Mouse (Mus musculus) lung, postnatal 14 days (tissue): Measurements from ENCODE around the gene St3gal3.

Source experiments
- DNase-seq: peaks from one replicate; pipeline ENCODE4 v3.0.0; 2021

The St3gal3 gene

DNA sequence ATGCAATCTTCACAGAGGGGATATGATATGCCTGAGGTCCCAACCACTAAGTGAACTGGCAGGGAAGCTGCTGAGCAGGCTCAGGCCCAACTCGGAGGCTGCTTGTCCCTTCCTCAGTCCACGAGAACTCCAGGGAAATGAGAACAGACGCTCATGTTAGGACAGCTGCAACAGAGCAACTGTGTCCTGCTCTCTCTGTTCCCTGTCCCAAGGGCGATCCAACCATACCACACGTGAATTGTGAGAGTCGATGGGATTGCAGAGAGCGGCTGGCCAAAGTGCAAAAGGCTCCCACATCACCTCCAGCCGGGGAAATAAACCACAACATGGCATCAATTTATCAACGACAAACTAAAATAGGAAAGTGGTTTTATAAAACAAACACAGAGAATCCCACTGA is 90.2 kb downstream of the St3gal3 start:
- no peak for DNase-seq

- DNase-seq, result no peak
These were observed 91.2 kb downstream of the St3gal3 start for GRCm38 (mm10) chr4:118043331-118044002.

DNA sequence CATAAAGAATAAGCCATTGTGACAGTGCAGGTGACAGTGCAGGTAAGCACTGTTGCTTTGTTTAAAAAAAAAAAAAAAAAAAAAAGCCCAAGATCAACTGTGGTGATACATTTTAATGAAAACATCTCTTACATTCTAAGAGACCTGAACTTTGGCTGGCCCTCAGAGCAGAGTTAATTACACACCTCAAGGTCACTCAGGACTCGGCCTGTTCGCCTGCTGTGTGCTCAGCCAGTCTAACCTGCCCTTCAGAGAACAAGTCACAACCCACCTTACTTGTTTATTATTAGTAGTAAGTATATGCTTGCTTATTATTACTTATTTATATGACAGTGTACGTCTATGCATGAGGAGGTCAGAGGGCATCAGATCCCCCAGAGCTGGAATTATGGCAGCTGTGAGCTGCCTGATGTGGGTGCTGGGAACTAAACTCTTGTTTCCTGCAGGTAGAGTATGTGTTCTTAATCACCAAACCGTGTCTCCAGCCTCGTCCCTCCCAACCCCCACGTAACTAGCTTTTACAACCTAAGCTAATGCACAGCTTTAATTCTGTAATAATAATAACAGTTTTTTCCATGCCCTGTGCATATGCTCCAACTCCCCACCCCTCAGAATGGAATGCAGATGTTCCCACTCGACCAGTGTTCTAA is 91.9 kb downstream of the St3gal3 start:
- DNase-seq, result no peak

- DNase-seq, result no peak
These were observed 93.6 kb downstream of the St3gal3 start for GRCm38 (mm10) chr4:118041145-118041544.

DNA sequence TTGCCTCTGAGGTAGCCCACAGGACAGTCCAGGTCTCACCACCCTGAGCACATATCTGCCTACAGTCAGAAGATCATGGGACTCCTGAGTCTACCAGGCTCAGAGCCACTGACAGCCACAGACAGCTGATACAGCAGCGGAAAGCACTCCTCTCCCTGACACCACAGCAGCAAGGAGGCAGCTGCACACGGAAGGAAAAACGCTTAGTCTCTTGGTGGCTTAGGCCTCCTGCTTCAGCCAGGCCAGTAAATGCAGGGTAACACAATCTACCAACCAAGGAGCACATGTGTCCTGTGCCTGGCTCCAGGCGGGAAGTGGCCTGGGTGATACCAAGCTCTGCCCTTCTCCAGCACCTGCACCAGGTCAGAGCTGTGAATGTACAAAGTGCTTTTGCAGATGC is 94.1 kb downstream of the St3gal3 start:
- no peak for DNase-seq

DNA sequence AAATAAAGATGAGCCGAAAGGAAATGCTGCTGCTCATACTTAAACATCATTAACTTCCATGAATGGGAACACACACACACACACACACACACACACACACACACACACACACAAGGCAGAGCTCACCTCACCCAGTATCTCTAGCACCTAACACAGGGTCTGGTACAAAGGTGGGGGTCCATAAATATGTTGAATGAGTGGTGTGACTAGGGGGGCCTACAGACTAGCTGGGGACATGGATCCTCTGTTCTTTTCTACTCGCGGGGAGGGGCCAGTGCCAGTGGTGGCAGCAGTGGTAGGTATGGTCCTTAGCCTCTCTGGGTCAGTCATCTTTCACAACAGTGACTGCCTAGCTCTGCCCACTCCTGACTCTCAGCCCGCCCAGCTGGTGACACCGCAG is 94.8 kb downstream of the St3gal3 start:
- DNase-seq, result no peak

GRCm38 (mm10) chr4:118038023-118038422 is 96.7 kb downstream of the St3gal3 start:
- DNase-seq, result no peak

- DNase-seq, result no peak
These were observed 97.3 kb downstream of the St3gal3 start for GRCm38 (mm10) chr4:118037406-118037805.

DNA sequence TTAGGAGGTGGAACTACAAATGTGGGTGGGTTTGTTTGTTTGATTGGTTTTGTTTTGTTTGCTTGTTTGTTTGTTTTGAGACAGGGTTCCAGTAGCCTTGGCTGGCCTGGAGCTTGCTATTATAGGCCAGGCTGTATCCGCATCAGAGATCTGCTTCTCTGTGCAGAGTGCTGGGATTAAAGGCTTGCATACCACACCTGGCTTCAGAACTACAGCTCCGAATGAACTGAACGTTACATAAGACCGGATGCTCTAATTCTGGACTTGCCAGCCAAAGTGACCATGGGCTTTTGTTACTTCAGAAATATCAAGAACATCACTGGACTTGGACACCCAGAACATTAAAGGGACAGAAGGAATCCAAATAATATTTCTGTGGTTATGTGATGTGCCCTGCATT is 98.2 kb downstream of the St3gal3 start:
- DNase-seq, result no peak

GRCm38 (mm10) chr4:118035090-118035489 is 99.6 kb downstream of the St3gal3 start:
- DNase-seq, result no peak

DNA sequence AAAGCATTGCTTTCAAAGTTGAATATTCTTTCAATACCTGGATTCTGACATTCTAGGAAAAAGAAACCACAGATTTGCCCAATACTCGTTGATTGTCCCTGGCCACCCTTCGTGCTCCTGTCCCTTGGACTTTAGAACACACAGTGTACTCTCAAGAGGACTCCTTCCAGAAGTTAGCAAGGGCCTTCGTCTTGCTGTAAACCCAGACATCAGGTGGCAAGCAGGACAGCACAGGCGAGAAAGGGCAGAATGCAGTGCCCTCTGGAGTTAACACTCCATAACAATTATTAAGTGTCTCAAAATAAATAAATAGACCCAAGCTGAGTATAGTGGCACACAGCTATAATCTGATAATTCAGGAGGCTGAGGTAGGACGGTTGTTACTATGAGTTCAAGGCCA is 101.7 kb downstream of the St3gal3 start:
- no peak for DNase-seq

DNA sequence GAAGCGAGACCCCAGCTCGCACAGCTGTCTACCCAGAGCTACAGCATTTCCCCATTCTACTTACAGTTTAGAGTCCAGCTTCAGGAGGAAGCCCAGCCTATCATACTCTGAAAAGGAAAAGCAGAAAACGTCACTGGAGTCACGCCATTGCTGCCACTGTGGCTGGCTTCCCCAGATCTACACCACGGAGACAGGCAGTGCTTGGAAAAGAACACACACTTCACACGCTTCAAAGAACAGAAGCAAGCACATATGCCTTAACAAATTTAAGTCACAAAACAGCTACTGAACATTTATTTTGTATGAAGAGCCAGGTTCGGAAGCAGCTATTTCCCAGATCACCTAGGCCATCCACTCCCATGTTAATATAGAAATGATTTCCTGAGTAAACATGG is 102.9 kb downstream of the St3gal3 start:
- DNase-seq, result no peak

DNA sequence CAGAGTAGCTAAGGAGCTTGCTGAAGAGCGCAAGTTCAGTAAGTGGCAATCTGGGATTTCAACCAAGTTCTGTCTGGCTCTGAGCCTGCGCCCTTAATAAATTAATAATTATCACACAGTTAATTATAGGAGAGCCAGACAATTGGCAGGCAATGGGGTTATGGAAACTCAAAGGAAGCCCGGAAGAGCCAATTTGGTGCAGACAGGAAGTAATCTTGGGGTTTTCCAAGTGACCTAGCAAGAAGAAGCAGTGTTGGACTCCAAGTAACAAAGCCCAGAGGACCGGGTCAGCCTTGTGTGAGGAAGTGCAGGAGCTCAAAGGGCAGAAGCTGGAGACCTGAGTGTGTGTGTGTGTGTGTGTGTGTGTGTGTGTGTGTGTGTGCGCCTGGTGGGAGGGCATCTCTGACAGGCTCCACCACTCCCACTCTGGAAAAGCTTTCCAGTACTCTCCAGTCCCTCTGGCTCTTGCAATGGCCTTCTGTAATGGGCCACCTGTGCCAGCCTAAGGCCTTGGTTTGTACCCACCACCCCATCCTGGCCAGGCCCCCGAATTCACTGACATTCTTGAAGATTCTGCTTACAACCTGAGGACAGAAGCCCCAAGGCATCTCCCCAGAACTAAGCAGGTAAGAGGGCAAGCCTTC is 103.5 kb downstream of the St3gal3 start:
- peak; percentile 64 for DNase-seq

DNA sequence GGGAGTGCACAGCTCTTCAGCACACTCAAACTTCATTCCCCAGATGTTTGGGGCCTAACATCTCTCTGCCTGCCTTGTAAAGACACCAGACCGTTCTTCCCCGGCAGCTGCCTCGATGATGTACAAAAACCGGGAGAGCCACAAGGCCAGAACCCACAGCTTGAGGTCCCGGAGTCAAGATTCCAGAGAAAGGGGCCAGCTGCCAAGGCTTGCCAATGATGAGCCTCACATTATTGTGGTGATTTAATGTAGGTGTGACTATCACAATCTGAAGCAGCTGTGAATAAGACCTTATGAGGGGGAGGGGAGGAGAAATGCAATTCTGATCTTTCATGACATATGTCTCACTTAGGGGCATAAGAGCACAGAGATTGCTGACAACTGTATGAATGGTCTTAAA is 104.4 kb downstream of the St3gal3 start:
- DNase-seq, result no peak

GRCm38 (mm10) chr4:118029892-118030291 is 104.8 kb downstream of the St3gal3 start:
- DNase-seq, result no peak

GRCm38 (mm10) chr4:118028994-118029393 is 105.7 kb downstream of the St3gal3 start:
- peak; percentile 64 for DNase-seq

GRCm38 (mm10) chr4:118025931-118026330 is 108.8 kb downstream of the St3gal3 start:
- DNase-seq, result no peak

- DNase-seq, result no peak
These were observed 109.3 kb downstream of the St3gal3 start for GRCm38 (mm10) chr4:118025381-118025780.

DNA sequence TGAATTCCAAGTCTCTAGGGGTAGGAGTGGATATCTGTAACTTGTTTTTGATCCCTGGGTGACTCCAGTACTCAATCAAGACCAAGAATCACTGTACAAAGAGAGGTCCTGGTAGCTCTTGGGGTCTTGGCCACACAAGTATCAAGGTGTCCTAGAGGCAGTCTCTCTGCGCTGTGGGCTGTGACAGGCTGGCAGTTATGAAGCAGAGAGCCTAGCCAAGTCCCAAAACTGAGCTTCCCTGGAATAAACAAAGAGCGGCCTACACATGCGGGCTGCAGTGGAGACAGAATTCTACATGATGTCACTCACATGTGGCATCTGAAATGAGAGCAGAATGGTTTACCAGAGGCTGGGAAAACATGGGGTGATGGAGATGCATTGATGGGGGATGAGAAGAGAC is 111.9 kb downstream of the St3gal3 start:
- DNase-seq, result no peak

DNA sequence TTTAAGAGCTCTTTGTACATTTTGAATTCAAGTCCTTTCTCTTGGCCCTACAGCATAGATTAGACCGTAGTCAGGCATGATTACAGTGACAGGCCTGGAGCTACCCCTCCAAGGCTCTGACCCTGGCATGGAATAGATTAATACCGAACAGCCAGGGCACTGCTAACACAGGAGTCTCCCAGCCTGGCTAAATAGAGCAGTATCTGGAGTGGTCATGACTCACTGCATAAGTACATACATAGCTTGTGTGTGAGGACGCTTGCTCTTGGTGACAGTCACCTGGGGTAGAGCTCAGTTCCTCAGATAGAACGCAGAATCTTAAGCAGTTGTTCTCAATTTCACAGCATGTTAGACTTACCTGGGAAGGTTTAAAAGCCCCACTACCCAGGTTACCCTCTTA is 112.3 kb downstream of the St3gal3 start:
- no peak for DNase-seq

DNA sequence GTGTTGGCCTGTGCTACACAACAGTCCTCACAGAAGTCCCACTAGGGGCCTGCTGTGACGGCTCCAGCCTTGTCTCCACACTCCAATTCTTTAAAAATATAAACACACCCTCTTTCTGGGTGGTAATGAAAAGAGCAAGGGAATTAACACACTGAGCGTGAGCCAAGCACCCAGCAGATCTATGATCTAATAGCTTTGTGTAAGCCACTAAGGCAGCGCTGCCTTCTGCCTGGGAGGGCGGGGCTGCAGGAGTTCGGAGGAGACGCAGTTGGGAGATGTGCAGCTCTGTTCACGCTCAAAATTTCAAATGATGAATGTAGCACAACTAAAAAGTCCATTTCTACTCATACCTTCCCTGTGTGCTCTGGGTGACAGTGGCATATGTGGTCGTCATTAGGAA is 115.1 kb downstream of the St3gal3 start:
- DNase-seq, result no peak

GRCm38 (mm10) chr4:118019218-118019617 is 115.5 kb downstream of the St3gal3 start:
- no peak for DNase-seq

DNA sequence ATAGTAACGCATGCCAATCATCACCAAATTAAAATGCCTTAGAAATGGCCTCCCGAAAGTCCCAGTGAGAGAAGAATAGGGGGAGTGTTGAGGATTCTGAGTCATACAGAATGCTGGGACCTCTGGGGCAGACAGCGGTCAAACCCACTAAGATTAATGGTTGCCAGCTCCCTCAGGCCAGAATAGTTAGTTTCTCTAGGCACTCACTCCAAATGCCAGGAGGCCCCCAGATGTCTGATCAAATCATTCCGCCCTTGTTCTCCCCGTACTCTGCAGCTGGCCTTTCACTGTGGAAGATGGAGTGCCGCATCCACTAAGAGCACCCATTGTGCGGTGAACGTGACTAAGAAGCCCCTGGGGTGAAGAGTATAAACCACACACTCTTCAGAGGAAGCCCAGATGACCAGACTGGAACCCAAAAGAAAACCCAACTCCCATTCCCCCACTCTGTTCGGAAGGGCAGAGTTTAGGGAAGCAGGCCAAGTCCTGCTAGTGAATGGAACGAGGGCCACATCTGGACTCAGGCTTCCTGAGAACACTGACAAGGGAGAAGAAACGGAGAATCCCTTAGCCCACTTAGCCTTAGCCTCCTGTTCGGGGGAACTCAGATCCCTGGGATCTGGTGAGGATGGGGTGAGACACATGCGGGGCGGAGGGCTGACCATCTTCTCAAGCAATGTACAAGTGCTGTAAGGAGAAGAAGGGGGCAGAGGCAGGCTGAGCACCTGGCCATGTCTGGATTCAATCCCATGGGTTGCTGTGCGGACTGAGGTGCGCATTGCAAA is 117.5 kb downstream of the St3gal3 start:
- no peak for DNase-seq
